Mouse (Mus musculus): ENCODE data around the gene Tmem132d. TPM values are rescaled to one million over a fixed set of nuclear protein-coding genes. Genes with fewer than 3 reads are reported as not detected.
"Not testable (repeated sequence)": the region's sequence is repeated elsewhere in the genome, so short reads cannot be mapped to it uniquely, and the experiment has no call there.

Tmem132d gene
- polyA plus RNA-seq, 1 experiment from 2014 or later = 1.7 TPM

DNA sequence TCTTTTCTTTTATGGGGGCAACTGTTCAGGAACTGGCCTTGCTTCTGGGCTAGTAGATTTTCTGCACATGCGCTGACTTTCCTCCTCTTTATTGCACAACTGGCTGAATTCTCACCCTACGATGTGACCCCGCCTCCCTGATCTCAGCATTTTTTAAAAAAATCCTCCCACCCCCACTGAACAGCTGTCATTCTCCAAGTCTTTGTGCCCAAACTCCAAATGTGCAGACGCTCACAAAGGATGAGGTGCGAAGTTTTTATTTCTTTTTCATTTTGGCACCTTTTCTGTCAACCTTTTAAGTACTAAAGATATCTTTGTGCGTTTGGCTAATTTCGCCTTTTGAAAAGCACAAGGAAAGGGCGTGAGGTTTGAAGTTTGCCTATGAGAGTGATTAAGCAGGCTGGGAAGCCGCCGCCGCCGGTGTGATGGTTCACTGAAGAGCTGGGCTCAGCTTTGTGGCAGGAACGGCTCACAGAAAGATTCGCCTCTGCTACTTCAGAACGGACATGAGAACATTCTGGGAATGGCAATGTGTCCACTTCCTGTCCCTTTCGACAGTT lies 478.6 kb downstream of the Tmem132d start:
- 78% methylated on average over 16 of the region's 16 CpGs for WGBS
- ATAC-seq (ENCODE audit: low read depth) = no peak
- Histone ChIP-seq H3K9me3 (no peaks in the 10 kb centered on the region), H3K4me2 (no peak overlapping the region), H3K4me1 (replicated peaks) (no peaks in the 10 kb centered on the region; the same call in 1 of the 2 replicates), H3K27ac (replicated peaks) (no peak overlapping the region), H3K9ac (no peak overlapping the region), H3K27me3 (no peaks in the 10 kb centered on the region), H3K4me3 (no peak overlapping the region), H3K36me3 (no peaks in the 10 kb centered on the region)

GRCm38 (mm10) chr5:127952800-127953199 lies 480.1 kb downstream of the Tmem132d start:
- ATAC-seq (ENCODE audit: low read depth) = no peak
- no peaks in the 10 kb centered on the region for H3K9me3 ChIP-seq
- no peaks in the 10 kb centered on the region for H3K27me3 ChIP-seq
- no peak overlapping the region for H3K4me2 ChIP-seq
- no peaks in the 10 kb centered on the region for H3K36me3 ChIP-seq
- H3K27ac ChIP-seq (replicated peaks) = no peak overlapping the region
- no peak overlapping the region for H3K4me3 ChIP-seq
- no peak overlapping the region for H3K9ac ChIP-seq
- WGBS = 84% methylated on average over 6 of the region's 6 CpGs
- no peaks in the 10 kb centered on the region for H3K4me1 ChIP-seq (replicated peaks)

GRCm38 (mm10) chr5:127950574-127950973 lies 482.3 kb downstream of the Tmem132d start:
- H3K27me3 ChIP-seq = no peaks in the 10 kb centered on the region
- WGBS = 83% methylated on average over 4 of the region's 4 CpGs
- no peak overlapping the region for H3K4me3 ChIP-seq
- H3K9ac ChIP-seq = no peak overlapping the region
- H3K4me2 ChIP-seq = no peak overlapping the region
- H3K27ac ChIP-seq (replicated peaks) = no peak overlapping the region
- no peaks in the 10 kb centered on the region for H3K36me3 ChIP-seq
- no peaks in the 10 kb centered on the region for H3K9me3 ChIP-seq
- no peaks in the 10 kb centered on the region for H3K4me1 ChIP-seq (replicated peaks)
- ATAC-seq (ENCODE audit: low read depth) = no peak

GRCm38 (mm10) chr5:127947275-127947674 lies 485.6 kb downstream of the Tmem132d start:
- no peak overlapping the region for H3K27ac ChIP-seq (replicated peaks)
- no peaks in the 10 kb centered on the region for H3K9me3 ChIP-seq
- H3K4me1 ChIP-seq (replicated peaks) = 0 out of 2 replicates have a peak, but pooled peaks cover 3% of the 10 kb centered on the region
- H3K36me3 ChIP-seq = no peaks in the 10 kb centered on the region
- no peak overlapping the region for H3K4me3 ChIP-seq
- H3K27me3 ChIP-seq = no peaks in the 10 kb centered on the region
- H3K4me2 ChIP-seq = no peak overlapping the region
- H3K9ac ChIP-seq = no peak overlapping the region
- WGBS = 30% methylated on average over 8 of the region's 8 CpGs
- ATAC-seq (ENCODE audit: low read depth) = no peak

DNA sequence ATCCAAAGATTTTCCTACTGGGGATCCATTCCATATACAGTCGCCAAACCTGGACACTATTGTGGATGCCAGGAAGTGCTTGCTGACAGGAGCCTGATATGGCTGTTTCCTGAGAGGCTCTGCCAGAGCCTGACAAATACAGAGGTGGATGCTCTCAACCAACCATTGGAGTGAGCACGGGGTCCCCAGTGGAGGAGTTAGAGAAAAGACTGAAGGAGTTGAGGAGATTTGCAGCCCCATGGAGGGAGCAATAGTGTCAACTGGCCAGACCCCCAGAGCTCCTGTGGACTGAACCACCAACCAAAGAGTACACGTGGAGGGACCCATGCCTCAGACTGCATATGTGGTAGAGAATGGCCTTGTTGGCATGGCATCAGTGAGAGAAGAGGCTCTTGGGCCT lies 490.7 kb downstream of the Tmem132d start:
- not testable (repeated sequence) for H3K27me3 ChIP-seq; H3K9ac ChIP-seq; H3K4me3 ChIP-seq; H3K4me2 ChIP-seq; H3K9me3 ChIP-seq; ATAC-seq (ENCODE audit: low read depth); H3K27ac ChIP-seq (replicated peaks); H3K4me1 ChIP-seq (replicated peaks); H3K36me3 ChIP-seq
- 86% methylated on average over 3 of the region's 3 CpGs for WGBS

GRCm38 (mm10) chr5:127937914-127938313 lies 495.0 kb downstream of the Tmem132d start:
- Histone ChIP-seq H3K9me3 (0 out of 2 replicates have a peak, but pooled peaks cover under 1% of the 10 kb centered on the region), H3K36me3 (no peaks in the 10 kb centered on the region), H3K4me2 (no peak overlapping the region), H3K27me3 (no peaks in the 10 kb centered on the region), H3K4me3 (no peak overlapping the region), H3K27ac (replicated peaks) (no peak overlapping the region), H3K9ac (no peak overlapping the region), H3K4me1 (replicated peaks) (no peaks in the 10 kb centered on the region)
- no peak for ATAC-seq (ENCODE audit: low read depth)
- 75% methylated on average over 3 of the region's 3 CpGs for WGBS

DNA sequence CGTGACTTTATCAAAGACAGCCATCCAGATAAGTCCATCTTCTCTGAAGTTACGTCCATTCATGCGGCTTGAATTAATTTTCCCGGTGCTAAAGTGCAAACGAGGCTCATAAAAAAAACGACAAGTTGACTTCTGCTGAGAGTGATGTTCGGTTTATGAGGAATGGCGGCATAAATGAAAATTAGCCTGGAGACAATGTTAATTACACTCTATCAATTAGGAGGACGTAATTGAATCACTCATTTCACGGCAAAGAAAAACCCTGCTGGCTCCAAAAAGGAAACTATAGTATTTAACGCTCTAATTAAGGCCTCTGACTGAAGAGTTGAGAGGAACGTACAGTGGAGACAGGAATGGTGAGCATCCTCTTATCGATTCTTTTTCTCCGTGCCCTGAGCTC lies 503.2 kb downstream of the Tmem132d start:
- 56% methylated on average over 14 of the region's 14 CpGs for WGBS
- H3K36me3 ChIP-seq = no peaks in the 10 kb centered on the region
- H3K4me1 ChIP-seq (replicated peaks) = 0 out of 2 replicates have a peak, but pooled peaks cover 4% of the 10 kb centered on the region

GRCm38 (mm10) chr5:127926686-127927085 lies 506.2 kb downstream of the Tmem132d start:
- Histone ChIP-seq H3K4me2 (no peak overlapping the region), H3K4me1 (replicated peaks) (peaks cover 19% of the 10 kb centered on the region), H3K9ac (no peak overlapping the region), H3K36me3 (no peaks in the 10 kb centered on the region), H3K27me3 (peaks cover 20% of the 10 kb centered on the region), H3K4me3 (no peak overlapping the region), H3K27ac (replicated peaks) (no peak overlapping the region), H3K9me3 (peaks cover 3% of the 10 kb centered on the region; the same call in 1 of the 2 replicates)
- 82% methylated on average over 2 of the region's 2 CpGs for WGBS
- ATAC-seq (ENCODE audit: low read depth) = no peak

More for the DNA sequence above, 503.2 kb downstream of the Tmem132d start:
- Histone ChIP-seq H3K27ac (replicated peaks) (no peak overlapping the region), H3K27me3 (peaks cover 8% of the 10 kb centered on the region; the same call in 1 of the 2 replicates), H3K9me3 (peaks cover 11% of the 10 kb centered on the region; the same call in 1 of the 2 replicates), H3K9ac (no peak overlapping the region), H3K4me2 (no peak overlapping the region), H3K4me3 (no peak overlapping the region)
- ATAC-seq (ENCODE audit: low read depth) = no peak

GRCm38 (mm10) chr5:127924106-127924505 lies 508.8 kb downstream of the Tmem132d start:
- H3K9me3 ChIP-seq = no peaks in the 10 kb centered on the region
- peaks cover 27% of the 10 kb centered on the region for H3K27me3 ChIP-seq
- H3K9ac ChIP-seq = no peak overlapping the region
- no peak overlapping the region for H3K4me3 ChIP-seq
- H3K27ac ChIP-seq (replicated peaks) = no peak overlapping the region
- peaks cover 15% of the 10 kb centered on the region for H3K4me1 ChIP-seq (replicated peaks)
- no peak overlapping the region for H3K4me2 ChIP-seq
- ATAC-seq (ENCODE audit: low read depth) = no peak
- no peaks in the 10 kb centered on the region for H3K36me3 ChIP-seq
- 11% methylated on average over 3 of the region's 3 CpGs for WGBS

GRCm38 (mm10) chr5:127919171-127919570 lies 513.7 kb downstream of the Tmem132d start:
- Histone ChIP-seq H3K4me1 (replicated peaks) (peaks cover 11% of the 10 kb centered on the region), H3K9ac (no peak overlapping the region), H3K27me3 (peaks cover 25% of the 10 kb centered on the region), H3K36me3 (no peaks in the 10 kb centered on the region), H3K4me3 (no peak overlapping the region), H3K9me3 (no peaks in the 10 kb centered on the region), H3K27ac (replicated peaks) (no peak overlapping the region), H3K4me2 (no peak overlapping the region)
- WGBS = 53% methylated on average over 1 of the region's 1 CpGs
- ATAC-seq (ENCODE audit: low read depth) = no peak

DNA sequence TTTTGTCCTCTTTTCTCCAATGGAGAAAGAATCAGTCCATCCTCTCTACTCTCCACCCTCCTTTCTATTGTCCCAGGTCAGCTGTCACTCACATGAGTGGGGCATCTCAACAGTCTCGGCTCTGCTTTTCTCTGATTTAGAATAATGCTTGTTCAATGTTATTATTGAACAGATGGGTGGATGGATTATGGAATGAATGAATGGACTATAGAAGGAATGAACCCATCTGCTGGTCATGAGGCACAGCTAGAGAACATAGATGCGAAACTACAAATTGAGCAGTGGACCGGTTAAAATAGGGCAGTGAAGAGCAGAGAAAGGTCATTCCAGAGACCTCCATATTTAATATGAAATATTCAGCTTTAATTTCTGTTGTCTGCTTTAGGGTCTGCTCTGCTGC lies 514.5 kb downstream of the Tmem132d start:
- H3K4me3 ChIP-seq = no peak overlapping the region
- peaks cover 3% of the 10 kb centered on the region for H3K4me1 ChIP-seq (replicated peaks)
- no peak overlapping the region for H3K9ac ChIP-seq
- H3K36me3 ChIP-seq = no peaks in the 10 kb centered on the region
- H3K4me2 ChIP-seq = no peak overlapping the region
- H3K27me3 ChIP-seq = peaks cover 25% of the 10 kb centered on the region
- no peak for ATAC-seq (ENCODE audit: low read depth)
- no peak overlapping the region for H3K27ac ChIP-seq (replicated peaks)
- H3K9me3 ChIP-seq = no peaks in the 10 kb centered on the region
- WGBS = 83% methylated on average over 3 of the region's 3 CpGs

DNA sequence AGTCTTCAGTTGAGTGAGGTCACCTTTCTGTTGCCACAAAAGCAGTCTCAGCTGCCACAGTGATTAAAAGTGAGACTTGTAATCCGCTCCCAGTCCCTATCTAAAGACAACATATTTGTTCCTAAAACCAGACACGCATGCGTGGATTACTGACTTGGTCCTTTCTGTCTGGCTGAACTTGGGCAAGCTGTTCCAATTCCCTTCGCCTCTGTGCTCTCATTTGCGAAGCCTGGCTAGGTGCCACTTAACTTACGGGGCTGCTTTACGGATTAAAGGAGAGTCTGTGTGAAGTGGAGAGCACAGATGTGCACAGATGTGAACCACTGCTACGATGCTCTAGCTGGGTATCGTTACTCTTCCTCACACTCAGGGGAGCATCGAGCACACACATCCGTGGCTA lies 518.7 kb downstream of the Tmem132d start:
- ATAC-seq (ENCODE audit: low read depth) = no peak
- Histone ChIP-seq H3K4me3 (no peak overlapping the region), H3K4me1 (replicated peaks) (no peaks in the 10 kb centered on the region), H3K9me3 (no peaks in the 10 kb centered on the region), H3K4me2 (no peak overlapping the region), H3K36me3 (no peaks in the 10 kb centered on the region), H3K27me3 (peaks cover 6% of the 10 kb centered on the region; the same call in 1 of the 2 replicates), H3K9ac (no peak overlapping the region), H3K27ac (replicated peaks) (no peak overlapping the region)
- 81% methylated on average over 11 of the region's 11 CpGs for WGBS

DNA sequence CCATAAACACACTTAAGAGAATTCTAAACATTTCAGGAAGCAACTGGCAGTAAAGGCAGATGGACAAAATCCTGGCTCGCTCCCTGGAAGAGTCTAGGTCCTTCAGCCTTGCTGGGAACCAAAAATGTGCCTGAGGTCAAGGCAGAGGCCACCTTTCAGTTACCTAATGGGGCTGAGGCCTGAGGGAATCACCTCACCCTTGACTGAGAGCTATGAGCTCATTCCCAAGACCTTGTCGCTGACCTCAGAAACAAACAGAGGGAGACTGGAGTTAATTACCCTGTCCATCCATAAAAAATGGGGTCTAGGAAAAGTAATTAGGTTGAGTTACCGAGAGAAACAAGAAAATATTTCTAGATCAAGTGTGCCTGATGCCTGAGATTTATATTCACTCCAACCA lies 521.3 kb downstream of the Tmem132d start:
- ATAC-seq (ENCODE audit: low read depth) = no peak
- Histone ChIP-seq H3K4me1 (replicated peaks) (no peaks in the 10 kb centered on the region), H3K4me2 (no peak overlapping the region), H3K36me3 (no peaks in the 10 kb centered on the region), H3K4me3 (no peak overlapping the region), H3K9me3 (no peaks in the 10 kb centered on the region), H3K27ac (replicated peaks) (no peak overlapping the region), H3K27me3 (no peaks in the 10 kb centered on the region), H3K9ac (no peak overlapping the region)
- 63% methylated on average over 3 of the region's 3 CpGs for WGBS
